Mouse (Mus musculus): ENCODE results near the gene Hmx2. TPM values are rescaled to one million over a fixed set of nuclear protein-coding genes. Genes with fewer than 3 reads are reported as not detected.

The Hmx2 gene
- total RNA-seq, 2 experiments from 2014 or later = not detected

GRCm38 (mm10) chr7:131555301-131556081 is 6.9 kb downstream of the Hmx2 start:
- ATAC-seq (replicated peaks; ENCODE audit: low FRiP score, poor library complexity, severe bottlenecking) = no peak

GRCm38 (mm10) chr7:131556116-131556515 is 7.5 kb downstream of the Hmx2 start:
- ATAC-seq (replicated peaks; ENCODE audit: low FRiP score, poor library complexity, severe bottlenecking) = no peak

GRCm38 (mm10) chr7:131556541-131557271 is 8.1 kb downstream of the Hmx2 start:
- no peak for ATAC-seq (replicated peaks; ENCODE audit: low FRiP score, poor library complexity, severe bottlenecking)

- ATAC-seq (replicated peaks; ENCODE audit: low FRiP score, poor library complexity, severe bottlenecking) = no peak
Measured at GRCm38 (mm10) chr7:131557751-131558150, 9.2 kb downstream of the Hmx2 start.

GRCm38 (mm10) chr7:131559986-131560696 is 11.6 kb downstream of the Hmx2 start, which contains the start of gene Bub3:
Gene Bub3 (plus strand): TSS chr7:131560222.
- ATAC-seq (replicated peaks; ENCODE audit: low FRiP score, poor library complexity, severe bottlenecking) = peak; percentile 95

- ATAC-seq (replicated peaks; ENCODE audit: low FRiP score, poor library complexity, severe bottlenecking) = peak; percentile 55
Measured at GRCm38 (mm10) chr7:131560697-131561042, 12.1 kb downstream of the Hmx2 start.

- ATAC-seq (replicated peaks; ENCODE audit: low FRiP score, poor library complexity, severe bottlenecking) = no peak
Measured at GRCm38 (mm10) chr7:131575246-131575645, 26.7 kb downstream of the Hmx2 start.

GRCm38 (mm10) chr7:131582178-131582577 is 33.6 kb downstream of the Hmx2 start:
- ATAC-seq (replicated peaks; ENCODE audit: low FRiP score, poor library complexity, severe bottlenecking) = no peak

GRCm38 (mm10) chr7:131585551-131585950 is 37.0 kb downstream of the Hmx2 start:
- no peak for ATAC-seq (replicated peaks; ENCODE audit: low FRiP score, poor library complexity, severe bottlenecking)

- ATAC-seq (replicated peaks; ENCODE audit: low FRiP score, poor library complexity, severe bottlenecking) = no peak
Measured at GRCm38 (mm10) chr7:131597779-131598482, 49.4 kb downstream of the Hmx2 start.

GRCm38 (mm10) chr7:131598483-131598824 is 49.9 kb downstream of the Hmx2 start:
- ATAC-seq (replicated peaks; ENCODE audit: low FRiP score, poor library complexity, severe bottlenecking) = no peak

GRCm38 (mm10) chr7:131602106-131602505 is 53.5 kb downstream of the Hmx2 start:
- no peak for ATAC-seq (replicated peaks; ENCODE audit: low FRiP score, poor library complexity, severe bottlenecking)

GRCm38 (mm10) chr7:131603186-131603585 is 54.6 kb downstream of the Hmx2 start:
- no peak for ATAC-seq (replicated peaks; ENCODE audit: low FRiP score, poor library complexity, severe bottlenecking)

- ATAC-seq (replicated peaks; ENCODE audit: low FRiP score, poor library complexity, severe bottlenecking) = no peak
Measured at GRCm38 (mm10) chr7:131604946-131605345, 56.4 kb downstream of the Hmx2 start.

- ATAC-seq (replicated peaks; ENCODE audit: low FRiP score, poor library complexity, severe bottlenecking) = no peak
Measured at GRCm38 (mm10) chr7:131605481-131605880, 56.9 kb downstream of the Hmx2 start.

Other genes with a start within 250 kb of the Hmx2 start
- not detected in 2 replicates for gene Cuzd1, start 226.5 kb upstream of the Hmx2 start, total RNA-seq (2015; ENCODE audit: low replicate concordance)
- not detected in 2 replicates for gene Cuzd1, start 226.5 kb upstream of the Hmx2 start, total RNA-seq (2017; ENCODE audit: low replicate concordance)
- gene Fam24b, start 219.3 kb upstream of the Hmx2 start, total RNA-seq (2015; ENCODE audit: low replicate concordance) = not detected in 2 replicates
- not detected in 2 replicates for gene Fam24b, start 219.3 kb upstream of the Hmx2 start, total RNA-seq (2017; ENCODE audit: low replicate concordance)
- gene Fam24a, start 214.9 kb upstream of the Hmx2 start, total RNA-seq (2015; ENCODE audit: low replicate concordance) = not detected in 2 replicates
- gene Fam24a, start 214.9 kb upstream of the Hmx2 start, total RNA-seq (2017; ENCODE audit: low replicate concordance) = not detected in 2 replicates
- 1.9 TPM in 2 replicates for gene 2310057M21Rik, start 186.0 kb upstream of the Hmx2 start, total RNA-seq (2015; ENCODE audit: low replicate concordance)
- 2.5 and 2.6 TPM in 2 replicates for gene 2310057M21Rik, start 186.0 kb upstream of the Hmx2 start, total RNA-seq (2017; ENCODE audit: low replicate concordance)
- 0.96 and 6.9 TPM in 2 replicates for gene Pstk, start 177.6 kb upstream of the Hmx2 start, total RNA-seq (2015; ENCODE audit: low replicate concordance)
- gene Pstk, start 177.6 kb upstream of the Hmx2 start, total RNA-seq (2017; ENCODE audit: low replicate concordance) = 0.51 and 4.2 TPM in 2 replicates
- 29.3 and 48.6 TPM in 2 replicates for gene Ikzf5, start 138.3 kb upstream of the Hmx2 start, total RNA-seq (2015; ENCODE audit: low replicate concordance)
- 24.5 and 33.7 TPM in 2 replicates for gene Ikzf5, start 138.3 kb upstream of the Hmx2 start, total RNA-seq (2017; ENCODE audit: low replicate concordance)
- 3.8 and 15.0 TPM in 2 replicates for gene Acadsb, start 138.2 kb upstream of the Hmx2 start, total RNA-seq (2015; ENCODE audit: low replicate concordance)
- gene Acadsb, start 138.2 kb upstream of the Hmx2 start, total RNA-seq (2017; ENCODE audit: low replicate concordance) = 13.1 and 19.5 TPM in 2 replicates
- gene Hmx3, start 5.9 kb upstream of the Hmx2 start, total RNA-seq (2015; ENCODE audit: low replicate concordance) = not detected in 2 replicates
- not detected in 2 replicates for gene Hmx3, start 5.9 kb upstream of the Hmx2 start, total RNA-seq (2017; ENCODE audit: low replicate concordance)
- gene Bub3, start 11.4 kb downstream of the Hmx2 start, total RNA-seq (2015; ENCODE audit: low replicate concordance) = 44.7 and 58.2 TPM in 2 replicates
- 30.2 and 31.6 TPM in 2 replicates for gene Bub3, start 11.4 kb downstream of the Hmx2 start, total RNA-seq (2017; ENCODE audit: low replicate concordance)

All from erythroblast, adult 5-6 weeks (primary cell).